Mouse (Mus musculus) stomach, postnatal 0 days (tissue): ENCODE results near the gene Procr.

Experiments used
- CTCF ChIP-seq: IDR thresholded peaks from 2 replicates; pipeline ENCODE4 v1.5.1; 2016; ENCODE audit warnings: antibody characterized with exemption, low read depth, mild to moderate bottlenecking, moderate library complexity
- EP300 ChIP-seq: optimal IDR thresholded peaks from 2 replicates; pipeline ENCODE3; 2016; ENCODE audit warnings: antibody characterized with exemption

- TF ChIP-seq CTCF (no peak), EP300 (no peak)
Observed at GRCm38 (mm10) chr2:155742211-155742610, 8.7 kb upstream of the Procr start.
